9 mouse cellular contexts compared by ENCODE assay signal in genomic region chr1:119420984-119421575, GRCm38 (mm10). TPM values are rescaled to one million over a fixed set of nuclear protein-coding genes. Genes with fewer than 3 reads are reported as not detected.
DNase-seq lines count a peak whose midpoint lies in the region; ATAC-seq and TF ChIP-seq lines count a peak whose summit lies in the region.
"Had no signal": no experiment of that assay in that cellular context is flagged by ENCODE, and none has a peak within 500 bp of the region (broad histone marks: within the 10 kb centered on the region; RNA-seq: fewer than 3 reads in every experiment).

No protein-coding gene starts in this region.

- H3K4me2 ChIP-seq in kidney, embryonic 15.5 days = peak overlapping the region; percentile 100

- H3K27ac ChIP-seq in left cerebral cortex, adult 2 months = peak overlapping the region; percentile 69
- H3K27ac ChIP-seq in kidney, embryonic 15.5 days = no peak overlapping the region
- H3K27ac ChIP-seq: macrophage had no signal

- H3K4me1 ChIP-seq in kidney, embryonic 15.5 days = peaks cover 39% of the 10 kb centered on the region

- no peaks in the 10 kb centered on the region for H3K9me3 ChIP-seq in kidney, embryonic 15.5 days (replicated peaks)

- WGBS in kidney, embryonic 15.5 days = under 1% methylated on average over 51 of the region's 78 CpGs

- DNase-seq in left cerebral cortex, adult 2 months (ENCODE audit: extremely low spot score in 1 of 2, low spot score in 2 of 2) = peak in 1 of 2 experiments; percentile 24
- DNase-seq in left cerebral cortex, adult 11 months (ENCODE audit: low spot score) = no peak
- peak; percentile 8 for DNase-seq in brain, adult 2 months (ENCODE audit: low read depth, low spot score)
- peak; percentile 39 for DNase-seq in gastrocnemius, postnatal 14 days
- DNase-seq in lung, postnatal 10 days = peak; percentile 35
- DNase-seq in testis, postnatal 10 days (ENCODE audit: low spot score) = peak; percentile 70

- no peak for TF ChIP-seq CTCF in left cerebral cortex, adult 2 months (IDR thresholded peaks at IDR 0.05)

- intact Hi-C loops in left cerebral cortex, adult 2 months (cut with DNase I) = loop anchor here (2.0 to 10.0 kb wide), 3 partner anchors 164 to 654 kb away; no protein-coding TSS in a partner anchor
- intact Hi-C loops in gastrocnemius, postnatal 14 days (cut with DNase I; ENCODE audit: low total_unique reads) = loop anchor here (5.0 kb wide), 1 partner anchor 334 kb away; no protein-coding TSS in a partner anchor

- ATAC-seq in kidney, embryonic 15.5 days (replicated peaks; ENCODE audit: low FRiP score) = peak; percentile 30; the same call in 1 of the 2 replicates
- ATAC-seq in CD4-positive, CD25-positive, alpha-beta regulatory T cell, adult 4 months = no peak

- no peaks in the 10 kb centered on the region for H3K36me3 ChIP-seq in kidney, embryonic 15.5 days

- peak overlapping the region; percentile 49 for H3K9ac ChIP-seq in kidney, embryonic 15.5 days

- peak overlapping the region; percentile 54 for H3K4me3 ChIP-seq in left cerebral cortex, adult 2 months
- peak overlapping the region; percentile 63 for H3K4me3 ChIP-seq in kidney, embryonic 15.5 days (replicated peaks)

- H3K27me3 ChIP-seq in kidney, embryonic 15.5 days = peaks cover 97% of the 10 kb centered on the region

RNA-seq across cellular contexts. Expression of gene Inhbb, which starts 1.0 kb away (rescaled TPM):
- total RNA-seq in left cerebral cortex, adult 2 months (2021) = 1 to 10 TPM; 4.7 to 5.2 TPM
- under 1 TPM; 0.16 to 0.53 TPM for total RNA-seq in gastrocnemius, postnatal 14 days (2021)
- polyA plus RNA-seq in kidney, embryonic 15.5 days (2015; fragmentation: Nextera tagmentation; extraction: Ambion mirVana) = 0.32 and 0.34 TPM in 2 replicates
- not detected for polyA plus RNA-seq in CD4-positive, CD25-positive, alpha-beta regulatory T cell, adult 4 months (2017; shearing (Covaris generic))
